Mouse (Mus musculus) gastrocnemius, adult 18-20 months (tissue): ENCODE data around the gene 1810043G02Rik. TPM values are rescaled to one million over a fixed set of nuclear protein-coding genes. Genes with fewer than 3 reads are reported as not detected.
"Not testable (repeated sequence)": the region's sequence is repeated elsewhere in the genome, so short reads cannot be mapped to it uniquely, and the experiment has no call there.

ENCODE experiments used
- DNase-seq: peaks from one replicate; pipeline ENCODE4 v3.0.0; 2021; ENCODE audit warnings: low spot score
- total RNA-seq, 2 experiments: library from RNA; stranded (reverse); gene quantifications; 2 replicates each; pipeline ENCODE4 v1.2.3; 2021

Gene 1810043G02Rik
- total RNA-seq, 2 experiments from 2014 or later, result 4.1 to 4.6 TPM

- no peak for DNase-seq
Measured at GRCm38 (mm10) chr10:78004479-78005100, 26.3 kb downstream of the 1810043G02Rik start.

- no peak for DNase-seq
Measured at GRCm38 (mm10) chr10:78005791-78006438, 27.6 kb downstream of the 1810043G02Rik start.

- no peak for DNase-seq
Measured at GRCm38 (mm10) chr10:78007203-78007602, 28.9 kb downstream of the 1810043G02Rik start.

- no peak for DNase-seq
Measured at GRCm38 (mm10) chr10:78008169-78008568, 29.8 kb downstream of the 1810043G02Rik start.

- peak; percentile 94 for DNase-seq
Measured at GRCm38 (mm10) chr10:78009184-78009944, 31.0 kb downstream of the 1810043G02Rik start.

GRCm38 (mm10) chr10:78009945-78010293 is 31.6 kb downstream of the 1810043G02Rik start, which contains the start of gene Pfkl:
Gene Pfkl, minus strand, starts transcription at chr10:78010083.
- DNase-seq, result no peak

GRCm38 (mm10) chr10:78010335-78010734 is 32.0 kb downstream of the 1810043G02Rik start:
- DNase-seq, result no peak

GRCm38 (mm10) chr10:78011116-78011515 is 32.8 kb downstream of the 1810043G02Rik start:
- not testable (repeated sequence) for DNase-seq

GRCm38 (mm10) chr10:78012661-78013495 is 34.6 kb downstream of the 1810043G02Rik start:
- no peak for DNase-seq

- DNase-seq, result no peak
Measured at GRCm38 (mm10) chr10:78015489-78015888, 37.2 kb downstream of the 1810043G02Rik start.

GRCm38 (mm10) chr10:78016366-78016765 is 38.0 kb downstream of the 1810043G02Rik start:
- no peak for DNase-seq

- peak; percentile 68 for DNase-seq
Measured at GRCm38 (mm10) chr10:78018797-78019203, 40.5 kb downstream of the 1810043G02Rik start.

GRCm38 (mm10) chr10:78019291-78019690 is 41.0 kb downstream of the 1810043G02Rik start:
- DNase-seq, result no peak

- not testable (repeated sequence) for DNase-seq
Measured at GRCm38 (mm10) chr10:78019984-78020383, 41.7 kb downstream of the 1810043G02Rik start.

- DNase-seq, result not testable (repeated sequence)
Measured at GRCm38 (mm10) chr10:78025453-78025852, 47.1 kb downstream of the 1810043G02Rik start.

- peak; percentile 65 for DNase-seq
Measured at GRCm38 (mm10) chr10:78028129-78028528, 49.8 kb downstream of the 1810043G02Rik start.

GRCm38 (mm10) chr10:78029080-78029479 is 50.8 kb downstream of the 1810043G02Rik start:
- no peak for DNase-seq

GRCm38 (mm10) chr10:78031987-78032386 is 53.7 kb downstream of the 1810043G02Rik start:
- no peak for DNase-seq
